Mouse (Mus musculus) lung, embryonic 14.5 days (tissue): Measurements from ENCODE around the gene Slc24a3. TPM values are rescaled to one million over a fixed set of nuclear protein-coding genes. Genes with fewer than 3 reads are reported as not detected.

Source experiments
- ATAC-seq: fragments of 200-750 bp; cut with Nextera tagmentation; 2 replicates; pipeline ENCODE4 v1.8.0; 2017; ENCODE audit warnings: mild to moderate bottlenecking, moderate TSS enrichment, moderate library complexity; ENCODE audit not compliant: insufficient read depth
- DNase-seq: peaks from one replicate; pipeline ENCODE4 v3.0.0-alpha.2; 2015
- H3K27ac ChIP-seq: fragments of 300-500 bp; sonication (generic); 2 replicates; pipeline ENCODE4 v1.5.1; 2014; ENCODE audit warnings: low read depth, mild to moderate bottlenecking, moderate library complexity
- H3K27me3 ChIP-seq: fragments of 300-500 bp; sonication (generic); 2 replicates; pipeline ENCODE4 v1.6.1; 2014; ENCODE audit warnings: low read length, control low read depth; ENCODE audit not compliant: insufficient read depth
- H3K36me3 ChIP-seq: fragments of 300-500 bp; sonication (generic); 2 replicates; pipeline ENCODE4 v1.6.1; 2014; ENCODE audit warnings: control low read depth; ENCODE audit not compliant: insufficient read depth
- H3K4me1 ChIP-seq: fragments of 300-500 bp; sonication (generic); 2 replicates; pipeline ENCODE4 v1.6.1; 2014; ENCODE audit warnings: antibody characterized with exemption, control low read depth; ENCODE audit not compliant: insufficient read depth
- H3K4me2 ChIP-seq: fragments of 300-500 bp; sonication (generic); 2 replicates; pipeline ENCODE4 v1.6.1; 2014; ENCODE audit warnings: mild to moderate bottlenecking
- H3K4me3 ChIP-seq: fragments of 300-500 bp; sonication (generic); 2 replicates; pipeline ENCODE4 v1.5.1; 2014; ENCODE audit warnings: low read depth, low read length
- H3K9ac ChIP-seq: fragments of 300-500 bp; sonication (generic); 2 replicates; pipeline ENCODE4 v1.6.1; 2014
- H3K9me3 ChIP-seq: fragments of 300-500 bp; sonication (generic); 2 replicates; pipeline ENCODE4 v1.6.1; 2016; ENCODE audit warnings: low read depth, low read length, control low read depth
- CTCF ChIP-seq: IDR thresholded peaks from 2 replicates; pipeline ENCODE4 v1.5.1; 2016; ENCODE audit warnings: antibody characterized with exemption, low read depth
- WGBS: fragments of 180-500 bp; shearing (Covaris S2); extraction: QIAGEN DNeasy Blood & Tissue Kit; methylation state at CpG from one replicate; pipeline ENCODE4 v1.1.7; 2014; 5-methylcytosine and 5-hydroxymethylcytosine counted together
- polyA plus RNA-seq: library from polyadenylated mRNA; unstranded; fragments of >200 nt; fragmentation: Nextera tagmentation; extraction: Ambion mirVana; gene quantifications from 2 replicates; pipeline ENCODE4 v1.2.1, GENCODE M21; 2014

The Slc24a3 gene
- polyA plus RNA-seq, 1 experiment from 2014 or later, result 4.3 TPM

DNA sequence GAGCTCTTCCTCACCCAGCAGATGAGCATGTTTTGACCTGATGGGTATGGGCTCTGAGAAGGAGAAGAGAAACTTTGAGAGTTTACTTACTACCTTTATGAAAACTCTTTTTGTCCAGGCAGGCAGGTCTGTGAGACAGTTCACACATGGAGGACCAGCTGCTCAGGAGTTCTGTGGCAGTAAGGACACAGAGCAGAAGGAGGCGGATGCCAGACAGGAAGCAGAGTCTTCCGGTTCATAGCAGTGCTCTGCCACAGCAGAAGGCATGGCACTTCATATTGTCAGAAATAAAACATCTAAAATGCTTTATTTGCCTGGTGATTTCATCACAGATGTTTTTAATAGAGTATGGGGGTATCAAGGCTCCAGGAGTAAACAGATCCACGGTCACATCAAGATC, 58.1 kb downstream of the Slc24a3 start:
- no peak overlapping the region for H3K9ac ChIP-seq
- WGBS, result 50% methylated on average over 3 of the region's 3 CpGs
- ATAC-seq (peak; percentile 64; the same call in 1 of the 2 replicates), DNase-seq (peak; percentile 26)
- no peaks in the 10 kb centered on the region for H3K4me1 ChIP-seq
- H3K27ac ChIP-seq, result no peak overlapping the region
- H3K4me3 ChIP-seq, result no peak overlapping the region
- H3K4me2 ChIP-seq, result no peak overlapping the region
- no peak for TF ChIP-seq CTCF
- H3K36me3 ChIP-seq, result no peaks in the 10 kb centered on the region
- H3K9me3 ChIP-seq, result no peaks in the 10 kb centered on the region
- H3K27me3 ChIP-seq, result no peaks in the 10 kb centered on the region

DNA sequence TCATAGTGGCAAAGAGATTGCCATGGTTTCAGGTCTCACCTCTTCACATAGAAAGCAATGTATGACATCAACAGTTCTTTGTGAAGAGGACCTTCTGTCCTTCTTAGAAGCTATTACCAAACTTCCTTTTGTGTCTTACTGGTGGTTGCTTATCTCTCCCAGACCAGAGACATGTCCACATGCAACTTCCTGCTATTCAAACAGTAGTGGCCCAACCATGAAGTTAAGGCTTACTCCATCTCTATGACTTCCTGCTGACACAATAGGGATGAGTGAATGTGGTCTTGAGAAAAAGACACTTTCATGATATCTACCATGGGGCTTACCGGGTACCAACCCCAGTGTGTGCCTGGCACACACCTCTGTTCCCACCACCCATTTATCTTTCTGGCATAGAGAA, 58.5 kb downstream of the Slc24a3 start:
- Histone ChIP-seq H3K4me1 (no peaks in the 10 kb centered on the region), H3K9me3 (no peaks in the 10 kb centered on the region), H3K4me3 (no peak overlapping the region), H3K27me3 (no peaks in the 10 kb centered on the region), H3K9ac (no peak overlapping the region), H3K27ac (no peak overlapping the region), H3K36me3 (no peaks in the 10 kb centered on the region), H3K4me2 (no peak overlapping the region)
- DNase-seq (no peak), ATAC-seq (0 out of 2 replicates have a peak, but pooled peaks have one; percentile 42)
- no peak for TF ChIP-seq CTCF
- 79% methylated on average over 1 of the region's 1 CpGs for WGBS

DNA sequence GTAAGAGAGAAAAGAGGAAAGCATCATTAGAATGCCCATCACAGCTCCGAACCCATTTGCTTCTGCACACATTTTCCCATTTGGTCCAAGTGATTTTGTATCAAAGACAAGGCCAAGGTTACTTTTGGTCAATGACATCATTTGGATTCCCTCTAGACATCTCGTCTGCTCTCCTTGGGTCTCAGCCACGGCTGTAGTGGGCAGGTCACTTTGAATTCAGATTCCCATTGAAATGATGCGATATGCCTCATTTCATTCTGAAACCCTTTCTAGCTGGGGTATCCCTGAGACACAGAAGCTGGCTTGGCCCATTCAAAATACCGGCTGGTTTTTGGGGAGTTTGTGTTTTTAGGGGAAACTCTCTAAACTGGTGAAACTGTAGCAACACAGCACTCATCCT, 59.8 kb downstream of the Slc24a3 start:
- 86% methylated on average over 5 of the region's 5 CpGs for WGBS
- no peak for TF ChIP-seq CTCF

DNA sequence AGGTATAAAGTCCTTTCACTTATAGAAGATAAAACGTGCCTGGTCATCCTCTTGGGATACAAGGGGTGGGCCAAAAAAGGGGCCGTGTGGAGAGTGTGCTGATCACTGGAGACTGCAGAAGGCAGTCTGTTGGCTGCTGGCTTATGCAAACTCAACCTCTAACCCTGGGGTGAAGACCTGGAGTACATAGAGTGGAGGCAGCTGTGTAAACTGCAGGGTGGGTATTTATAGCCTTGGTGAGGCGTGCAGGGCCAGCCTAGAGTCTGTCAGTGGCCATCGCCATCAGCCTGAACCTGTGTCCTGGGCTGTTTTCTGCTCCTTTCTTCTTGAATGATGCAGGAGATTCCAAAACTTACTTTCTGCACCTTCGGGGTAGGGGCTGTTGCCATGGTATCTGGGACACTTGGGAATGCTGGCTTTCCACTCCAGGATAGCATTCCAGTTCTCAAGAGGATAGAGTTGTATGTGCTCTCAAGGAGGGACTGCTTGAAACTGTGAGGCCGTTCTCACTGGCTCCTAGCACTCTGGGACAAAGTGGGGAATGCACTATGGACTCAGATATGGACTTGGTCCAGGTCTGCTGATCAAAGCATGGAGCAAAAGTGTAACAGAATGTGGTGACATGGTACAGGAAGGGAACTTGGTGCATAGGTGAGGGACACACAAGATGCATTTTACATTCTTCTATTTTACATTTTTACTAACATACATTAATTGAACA, 65.4 kb downstream of the Slc24a3 start:
- Histone ChIP-seq H3K27ac (peak overlapping the region; percentile 86), H3K36me3 (no peaks in the 10 kb centered on the region), H3K4me3 (no peak overlapping the region), H3K9ac (no peak overlapping the region), H3K4me2 (peak overlapping the region; percentile 18; the same call in 1 of the 2 replicates), H3K9me3 (no peaks in the 10 kb centered on the region), H3K4me1 (peaks cover 18% of the 10 kb centered on the region), H3K27me3 (no peaks in the 10 kb centered on the region)
- ATAC-seq (peak; percentile 91), DNase-seq (peak; percentile 53)
- no peak for TF ChIP-seq CTCF
- 31% methylated on average over 6 of the region's 6 CpGs for WGBS

More for the DNA sequence above, 59.8 kb downstream of the Slc24a3 start:
- H3K4me2 ChIP-seq, result no peak overlapping the region
- H3K9ac ChIP-seq, result no peak overlapping the region
- ATAC-seq, result no peak
- H3K36me3 ChIP-seq, result no peaks in the 10 kb centered on the region
- H3K4me1 ChIP-seq, result no peaks in the 10 kb centered on the region
- H3K27me3 ChIP-seq, result no peaks in the 10 kb centered on the region
- no peak overlapping the region for H3K4me3 ChIP-seq
- H3K9me3 ChIP-seq, result no peaks in the 10 kb centered on the region
- no peak for DNase-seq
- H3K27ac ChIP-seq, result no peak overlapping the region

DNA sequence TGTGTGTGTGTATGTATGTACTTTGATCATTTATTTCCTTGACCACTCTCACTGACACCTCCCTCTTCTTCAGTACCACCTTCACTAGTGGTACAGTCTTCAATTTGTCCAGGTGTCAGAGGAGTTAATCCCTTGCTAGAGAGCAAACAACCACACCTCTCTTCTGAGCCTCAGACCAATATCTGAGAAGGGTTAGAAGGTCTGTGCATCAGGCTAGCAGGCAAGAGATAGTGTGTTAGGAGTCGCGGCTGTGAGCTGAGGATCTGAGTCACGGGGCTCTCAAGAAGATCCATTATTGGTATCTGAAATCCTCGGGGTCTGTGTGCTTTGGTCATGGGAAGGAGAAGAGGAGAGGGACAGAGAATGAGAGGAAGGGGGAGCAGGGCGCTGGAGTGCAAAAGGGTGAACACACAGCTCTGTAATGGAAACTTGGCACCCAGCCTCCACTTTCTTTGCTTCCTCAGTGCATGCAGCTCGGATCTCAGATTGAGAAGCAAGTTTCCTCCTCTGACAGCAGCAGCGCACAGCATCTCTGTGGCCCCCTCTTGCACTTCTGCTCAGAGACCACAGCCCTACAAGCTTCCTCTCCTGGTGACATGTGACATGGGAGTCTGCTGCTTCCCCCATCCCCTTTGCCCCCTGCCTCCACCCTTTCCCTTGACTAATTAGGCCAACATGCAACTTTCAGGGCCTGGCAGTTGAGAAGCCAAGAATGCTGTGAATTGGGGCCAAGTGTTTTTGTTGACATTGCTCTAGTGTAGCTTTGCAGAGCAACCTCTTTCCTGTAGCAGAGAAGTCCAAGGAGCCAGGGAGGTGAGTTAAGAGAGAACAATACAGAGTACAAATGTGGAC, 66.2 kb downstream of the Slc24a3 start:
- no peak overlapping the region for H3K9ac ChIP-seq
- H3K4me1 ChIP-seq, result peaks cover 18% of the 10 kb centered on the region
- TF ChIP-seq CTCF, result no peak
- no peaks in the 10 kb centered on the region for H3K36me3 ChIP-seq
- peak; percentile 90 for DNase-seq
- no peaks in the 10 kb centered on the region for H3K27me3 ChIP-seq
- no peak overlapping the region for H3K4me3 ChIP-seq
- H3K27ac ChIP-seq, result peak overlapping the region; percentile 86
- 16% methylated on average over 7 of the region's 7 CpGs for WGBS
- no peaks in the 10 kb centered on the region for H3K9me3 ChIP-seq
- H3K4me2 ChIP-seq, result peak overlapping the region; percentile 27; the same call in 1 of the 2 replicates
- peak; percentile 79 for ATAC-seq

DNA sequence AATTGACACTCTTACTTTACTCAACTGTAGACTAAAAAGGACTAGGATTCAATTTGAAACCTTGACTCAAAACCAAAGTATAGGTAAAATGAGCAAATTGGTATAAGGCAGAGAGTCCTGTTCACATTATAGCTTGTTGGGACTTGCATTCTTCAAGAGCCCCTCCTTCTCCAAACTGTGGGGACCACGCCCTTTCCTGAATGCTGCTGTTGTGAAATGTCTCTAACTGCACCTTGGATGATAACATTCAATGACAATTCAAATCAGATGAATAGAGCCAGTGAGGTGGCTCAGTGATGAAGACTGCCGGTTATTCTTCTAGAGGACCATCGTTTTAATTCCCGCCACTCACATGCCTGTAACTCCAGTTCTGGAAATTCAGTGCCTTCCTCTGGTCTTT, 78.8 kb downstream of the Slc24a3 start:
- Histone ChIP-seq H3K9ac (no peak overlapping the region), H3K4me1 (no peaks in the 10 kb centered on the region), H3K9me3 (no peaks in the 10 kb centered on the region), H3K4me3 (no peak overlapping the region), H3K27me3 (no peaks in the 10 kb centered on the region), H3K4me2 (no peak overlapping the region), H3K36me3 (no peaks in the 10 kb centered on the region), H3K27ac (no peak overlapping the region)
- no peak for TF ChIP-seq CTCF
- ATAC-seq, result no peak
- WGBS, result 88% methylated on average over 4 of the region's 4 CpGs
- no peak for DNase-seq

DNA sequence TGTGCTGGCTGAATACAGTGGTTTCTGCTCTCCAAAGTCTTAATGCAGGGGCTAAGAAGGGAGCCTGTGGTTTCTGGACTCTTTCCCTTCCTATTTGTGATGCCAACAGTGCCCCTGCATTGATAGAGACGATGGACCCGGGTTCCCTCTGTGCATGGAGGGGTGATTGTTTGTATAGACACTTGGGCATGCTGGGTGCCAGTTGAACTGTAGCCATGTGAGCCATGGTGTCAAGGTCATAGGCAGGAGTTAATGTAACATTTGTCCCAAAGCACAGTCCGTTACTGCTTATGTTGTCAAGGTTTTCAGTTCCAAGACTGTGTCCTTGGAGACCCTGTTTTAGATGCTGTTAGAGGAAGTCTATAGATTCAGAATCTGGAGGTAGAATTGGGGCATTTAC, 80.6 kb downstream of the Slc24a3 start:
- Histone ChIP-seq H3K9me3 (no peaks in the 10 kb centered on the region), H3K4me2 (no peak overlapping the region), H3K9ac (no peak overlapping the region), H3K27ac (no peak overlapping the region), H3K36me3 (no peaks in the 10 kb centered on the region), H3K4me1 (no peaks in the 10 kb centered on the region), H3K27me3 (no peaks in the 10 kb centered on the region), H3K4me3 (no peak overlapping the region)
- DNase-seq (no peak), ATAC-seq (no peak)
- 89% methylated on average over 3 of the region's 3 CpGs for WGBS
- TF ChIP-seq CTCF, result no peak
